Mouse (Mus musculus) spleen, postnatal 10 days (tissue): Measurements from ENCODE around the gene Tln2.
"Not testable (repeated sequence)": the region's sequence is repeated elsewhere in the genome, so short reads cannot be mapped to it uniquely, and the experiment has no call there.

Source experiments
- DNase-seq, 2 experiments: peaks; one replicate each; pipeline ENCODE4 v3.0.0; 2021 to 2022; ENCODE audit warnings: low spot score in 2 of 2

The Tln2 gene

GRCm38 (mm10) chr9:67361511-67361910 lies 198.0 kb downstream of the Tln2 start:
- DNase-seq: no peak

DNA sequence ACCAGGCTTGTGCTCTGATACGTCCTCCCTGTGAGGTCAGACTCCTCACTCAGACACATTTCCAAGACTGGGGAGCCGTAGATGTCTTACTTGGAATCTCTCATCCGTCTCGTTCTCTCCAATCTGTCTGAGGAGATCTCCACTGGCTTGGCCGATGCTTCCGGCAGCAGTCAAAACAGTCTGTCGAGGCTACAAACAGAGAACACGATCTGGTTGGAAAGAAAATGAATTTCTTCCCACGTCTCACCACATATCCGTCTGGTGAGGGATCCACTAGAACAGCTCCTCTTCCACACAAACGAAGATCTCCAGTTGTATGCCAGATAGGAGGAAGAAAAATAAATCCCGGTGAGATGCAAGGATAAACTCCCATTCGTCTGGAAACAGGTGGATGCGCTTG lies 205.1 kb downstream of the Tln2 start:
- no peak for DNase-seq

- no peak for DNase-seq
These were observed 206.1 kb downstream of the Tln2 start for GRCm38 (mm10) chr9:67353365-67353764.

DNA sequence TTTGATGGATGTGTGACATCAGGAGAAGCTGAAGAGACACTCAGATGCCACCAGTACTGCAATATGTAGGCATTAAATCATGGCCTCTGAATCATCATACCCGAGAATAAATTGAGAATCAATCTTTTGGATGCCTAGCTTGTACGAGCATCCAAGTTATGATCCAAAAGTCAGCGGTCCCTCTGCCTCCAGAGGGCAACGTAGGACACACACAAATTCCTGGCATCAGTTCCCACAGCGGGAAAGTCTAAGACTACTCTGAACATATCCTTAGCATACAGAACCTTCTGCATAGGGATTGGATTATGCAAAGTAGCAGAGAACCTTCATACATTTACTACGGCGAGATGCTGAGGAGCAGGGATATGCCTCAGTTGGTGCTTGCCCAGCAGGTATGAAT lies 210.5 kb downstream of the Tln2 start:
- DNase-seq: no peak

DNA sequence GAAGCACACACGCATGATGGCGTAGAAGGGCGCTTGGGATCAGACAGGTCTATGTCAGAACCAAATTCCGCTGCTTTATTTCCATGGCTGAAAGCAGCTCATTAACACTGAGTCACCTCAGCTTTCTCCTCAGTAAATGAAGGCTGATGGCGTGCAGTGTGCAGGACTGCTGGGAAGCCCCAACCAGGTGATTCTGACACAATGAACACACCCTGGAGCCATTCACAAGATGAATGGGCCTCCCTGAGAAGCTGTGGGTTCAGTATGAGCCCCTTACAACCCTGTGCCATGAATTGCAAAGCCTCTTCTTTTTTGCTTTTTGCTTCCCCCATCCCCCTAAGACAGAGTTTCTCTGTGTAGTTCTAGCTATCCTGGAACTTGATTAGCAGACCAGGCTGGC lies 212.3 kb downstream of the Tln2 start:
- no peak for DNase-seq

DNA sequence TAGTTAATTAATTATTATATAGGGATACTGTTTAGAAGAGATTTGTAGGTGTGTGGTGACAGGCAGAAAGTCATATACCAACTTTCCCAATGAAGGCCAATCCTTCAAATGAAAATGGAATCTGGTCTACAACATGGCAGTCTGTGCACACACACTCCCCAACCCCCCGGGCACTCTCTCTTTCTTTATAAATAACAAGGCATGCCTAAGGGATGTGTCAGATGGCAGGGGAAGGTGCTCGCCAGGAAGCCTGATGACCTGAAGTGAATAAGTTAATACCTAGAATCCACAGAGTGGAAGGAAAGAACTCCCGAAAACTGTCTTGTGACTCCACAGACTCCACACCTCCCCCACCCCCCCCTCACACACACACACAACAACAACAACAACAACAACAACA lies 228.2 kb downstream of the Tln2 start:
- no peak for DNase-seq

- no peak for DNase-seq
These were observed 231.1 kb downstream of the Tln2 start for GRCm38 (mm10) chr9:67328451-67328850.

DNA sequence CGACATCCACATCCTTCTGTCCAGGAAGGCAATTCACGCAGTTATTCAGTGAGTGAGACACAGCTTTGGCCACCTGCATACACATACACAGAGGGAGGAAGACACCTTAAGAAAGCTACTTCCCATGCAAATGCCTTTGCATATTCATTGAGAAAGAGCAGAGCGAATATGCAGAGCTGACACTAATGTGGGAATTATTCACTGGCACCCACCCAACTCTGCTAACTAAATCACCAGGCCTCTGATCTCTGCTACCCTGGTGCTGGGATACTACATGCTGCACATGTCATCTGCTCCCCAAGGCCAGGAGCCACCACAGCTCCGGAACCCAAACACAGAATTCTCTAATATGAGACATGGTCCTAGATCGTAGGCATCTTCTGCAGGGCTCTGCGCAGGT lies 237.6 kb downstream of the Tln2 start:
- no peak for DNase-seq

- peak in 1 of 2 experiments; percentile 49 for DNase-seq
These were observed 244.1 kb downstream of the Tln2 start for GRCm38 (mm10) chr9:67315356-67315755.

DNA sequence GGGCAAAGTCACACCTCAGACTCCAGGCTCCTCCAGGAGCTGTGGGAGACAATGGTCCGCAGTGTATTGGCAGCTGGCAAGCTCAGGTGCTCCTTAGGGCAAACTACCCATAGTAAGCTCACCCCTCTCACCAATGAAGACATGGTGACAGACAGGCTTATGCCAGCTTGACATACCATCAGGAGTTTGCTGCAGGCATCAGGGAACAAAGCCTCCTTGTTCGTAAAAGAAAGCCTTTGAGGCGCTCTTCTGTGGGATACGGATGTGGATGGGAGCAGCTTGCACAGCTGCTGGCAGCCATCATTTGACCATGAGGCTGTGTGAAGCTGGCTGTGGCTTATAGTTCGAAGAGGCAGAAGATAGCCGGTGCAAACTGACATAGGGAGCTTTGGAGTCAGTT lies 254.5 kb downstream of the Tln2 start:
- DNase-seq: no peak

- DNase-seq: no peak
These were observed 255.5 kb downstream of the Tln2 start for GRCm38 (mm10) chr9:67303986-67304385.

DNA sequence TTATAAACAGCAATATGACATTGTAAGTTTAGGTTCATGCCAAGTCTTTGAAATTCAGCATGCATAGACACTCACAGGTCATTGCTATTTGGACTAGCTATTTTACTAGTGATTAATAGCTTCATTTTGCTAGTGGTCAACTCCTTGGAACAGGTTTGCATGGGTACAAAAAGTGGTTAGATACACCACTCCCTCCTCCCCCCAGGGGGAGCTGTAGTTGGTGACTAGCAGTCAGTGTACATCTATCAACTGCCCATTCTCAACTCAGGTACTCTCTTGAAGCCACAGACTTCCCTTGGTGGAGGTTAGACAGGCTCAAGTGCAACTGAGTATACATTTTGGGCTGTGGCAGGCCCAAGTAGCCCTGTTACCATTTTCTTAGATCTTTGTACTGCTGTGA lies 256.5 kb downstream of the Tln2 start:
- DNase-seq: no peak

DNA sequence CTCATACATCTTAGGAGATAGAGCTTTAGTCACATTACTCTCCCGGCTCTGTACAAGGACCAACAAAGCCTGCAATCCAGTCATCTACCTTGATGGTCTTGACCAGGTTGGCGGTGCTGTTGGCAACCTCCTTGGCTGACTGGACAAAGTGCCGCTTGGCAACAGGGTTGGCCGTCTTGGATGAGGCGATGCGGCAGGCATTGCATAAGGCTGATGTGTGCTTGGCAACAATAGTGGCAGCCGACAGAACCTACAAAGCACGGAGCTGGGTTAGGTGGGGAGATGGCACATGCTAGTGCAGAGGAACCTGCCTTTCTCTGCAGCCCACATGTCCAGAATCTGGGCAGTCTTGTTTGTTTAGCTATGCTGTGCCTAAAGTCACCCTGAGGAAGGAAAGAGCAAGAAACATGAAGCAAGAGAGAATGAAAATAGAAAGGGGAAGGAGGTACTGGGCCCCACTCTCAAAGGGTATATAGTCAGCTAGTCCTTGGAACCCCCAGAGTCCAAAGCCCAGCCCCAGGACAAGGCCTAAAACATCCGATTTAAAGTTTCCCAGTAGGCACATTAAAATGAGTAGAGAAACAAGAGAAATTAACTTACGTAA lies 257.0 kb downstream of the Tln2 start:
- DNase-seq: no peak

- no peak for DNase-seq
These were observed 257.9 kb downstream of the Tln2 start for GRCm38 (mm10) chr9:67301571-67301970.

- no peak for DNase-seq
These were observed 258.7 kb downstream of the Tln2 start for GRCm38 (mm10) chr9:67300769-67301168.

- no peak for DNase-seq
These were observed 259.2 kb downstream of the Tln2 start for GRCm38 (mm10) chr9:67300346-67300745.

GRCm38 (mm10) chr9:67299164-67299563 lies 260.3 kb downstream of the Tln2 start:
- DNase-seq: no peak

DNA sequence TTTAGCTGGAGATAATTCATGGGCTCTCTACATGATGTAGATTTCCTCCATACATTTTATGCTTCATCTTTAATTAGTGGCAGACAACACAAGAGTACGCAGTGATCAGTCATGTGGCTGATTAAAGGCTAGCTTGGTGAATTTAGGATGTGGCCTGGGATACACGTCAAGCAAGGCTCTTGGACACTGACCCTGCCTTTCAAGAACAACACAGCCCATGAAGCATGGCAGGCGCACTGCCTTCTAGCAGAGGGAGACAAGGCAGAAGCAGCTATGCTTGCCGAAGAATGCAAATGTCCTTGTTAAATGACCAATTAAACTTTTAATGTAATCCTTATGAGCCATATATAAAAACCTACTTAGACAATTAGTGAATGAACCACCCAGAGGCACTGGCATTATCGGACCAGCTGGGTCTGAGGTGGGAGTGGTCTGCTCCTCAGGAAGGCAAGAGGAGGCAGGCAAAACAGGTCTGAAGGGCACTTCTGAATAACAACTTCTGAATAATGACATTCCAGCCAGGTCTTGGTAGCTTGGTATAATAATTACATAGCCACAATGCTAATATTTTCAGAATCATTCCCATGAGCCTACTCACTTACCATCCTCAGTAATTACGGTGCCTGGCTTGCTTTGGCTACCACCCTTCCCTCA lies 262.1 kb downstream of the Tln2 start:
- no peak for DNase-seq

DNA sequence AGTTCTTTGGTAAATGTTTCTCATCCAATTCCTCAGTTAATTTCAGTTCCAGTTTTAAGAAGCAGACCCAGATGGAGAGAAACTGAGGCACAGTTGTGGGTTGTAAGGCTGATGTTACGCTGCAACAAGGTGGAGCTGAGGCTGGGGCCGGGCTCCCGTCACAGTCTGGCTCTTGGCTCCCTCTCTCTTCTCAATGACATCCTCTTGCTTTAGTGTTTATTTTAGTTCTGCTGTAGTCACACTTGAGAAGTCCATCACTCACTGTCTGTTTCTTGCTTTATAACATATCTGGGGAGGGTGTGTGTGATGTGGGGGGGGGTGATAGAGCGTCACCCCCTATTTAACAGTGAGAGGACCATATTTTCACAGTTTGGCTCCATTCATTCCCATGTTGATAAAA lies 272.0 kb downstream of the Tln2 start:
- DNase-seq: no peak

- no peak for DNase-seq
These were observed 272.7 kb downstream of the Tln2 start for GRCm38 (mm10) chr9:67286801-67287200.

GRCm38 (mm10) chr9:67285544-67285943 lies 274.0 kb downstream of the Tln2 start:
- DNase-seq: no peak

DNA sequence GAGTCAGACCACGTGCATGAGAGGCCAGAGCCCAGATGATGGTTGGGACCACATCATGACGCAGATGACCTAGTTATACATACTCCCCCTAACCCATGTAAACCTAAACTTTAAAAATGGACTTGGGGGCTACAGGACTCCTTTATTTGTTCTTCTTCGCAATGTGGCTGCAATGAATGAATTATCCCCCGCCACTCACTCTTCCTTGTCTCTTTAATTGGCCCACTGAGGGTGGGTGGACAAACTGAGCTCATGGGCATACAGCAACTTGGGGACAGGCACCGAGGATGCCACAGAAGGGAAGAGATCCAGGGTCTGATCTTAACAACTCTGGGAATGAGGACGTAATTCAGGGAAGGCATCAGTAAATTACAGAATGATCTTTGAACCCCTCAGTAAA lies 277.7 kb downstream of the Tln2 start:
- DNase-seq: no peak

DNA sequence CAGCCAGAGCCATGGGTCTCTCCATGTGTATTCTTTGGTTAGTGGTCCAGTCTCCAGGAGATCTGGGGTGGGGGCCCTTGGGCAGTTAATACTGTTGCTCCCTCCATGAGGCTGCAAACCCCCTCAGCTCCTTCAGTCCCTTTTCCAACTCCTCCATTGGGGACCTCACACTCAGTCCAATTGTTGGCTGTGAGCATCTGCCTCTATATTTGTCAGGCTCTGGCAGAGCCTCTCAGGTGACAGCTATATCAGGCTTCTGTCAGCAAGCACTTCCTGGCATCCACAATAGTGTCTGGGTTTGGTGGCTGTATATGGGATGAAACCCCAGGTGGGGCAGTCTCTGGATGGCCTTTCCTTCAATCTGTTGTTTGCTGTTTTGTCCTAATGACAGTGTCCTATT lies 279.2 kb downstream of the Tln2 start:
- DNase-seq: not testable (repeated sequence)

DNA sequence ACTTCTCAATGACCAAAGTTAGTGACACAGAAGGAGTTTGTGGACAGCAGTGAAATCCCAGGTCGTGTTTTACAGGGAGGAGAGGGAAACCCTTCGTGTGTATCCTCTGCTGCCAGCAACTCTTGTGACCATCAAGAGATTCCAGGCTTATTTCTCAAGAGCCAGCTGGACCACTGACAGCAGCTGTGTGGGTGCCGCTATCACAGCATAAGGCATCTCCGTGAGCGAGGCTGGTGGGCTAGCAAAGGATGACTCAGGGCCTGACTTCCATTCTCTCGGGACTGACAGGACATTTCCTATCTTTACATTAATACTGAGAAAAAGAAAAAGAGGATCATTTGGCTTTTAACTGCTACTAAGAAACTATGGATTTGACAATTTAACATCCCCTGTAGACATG lies 283.1 kb downstream of the Tln2 start:
- DNase-seq: no peak
